Mouse (Mus musculus) liver, embryonic 16.5 days (tissue): ENCODE results near the gene Sp7. TPM values are rescaled to one million over a fixed set of nuclear protein-coding genes. Genes with fewer than 3 reads are reported as not detected.
"Not testable (repeated sequence)": the region's sequence is repeated elsewhere in the genome, so short reads cannot be mapped to it uniquely, and the experiment has no call there.

Source experiments
- ATAC-seq: fragments of 200-750 bp; cut with Nextera tagmentation; 2 replicates; pipeline ENCODE4 v1.8.0; 2017; ENCODE audit warnings: low read depth, mild to moderate bottlenecking, moderate number of reproducible peaks, moderate library complexity
- H3K27ac ChIP-seq: fragments of 300-500 bp; sonication (generic); 2 replicates; pipeline ENCODE4 v1.5.1; 2014; ENCODE audit warnings: mild to moderate bottlenecking, low read length
- H3K27me3 ChIP-seq: fragments of 300-500 bp; sonication (generic); 2 replicates; pipeline ENCODE4 v1.6.1; 2014; ENCODE audit warnings: low read depth, low read length, mixed read lengths; ENCODE audit not compliant: control insufficient read depth, insufficient read depth
- H3K36me3 ChIP-seq: fragments of 300-500 bp; sonication (generic); 2 replicates; pipeline ENCODE4 v1.6.1; 2014; ENCODE audit warnings: mild to moderate bottlenecking; ENCODE audit not compliant: control insufficient read depth, insufficient read depth
- H3K4me1 ChIP-seq: fragments of 300-500 bp; sonication (generic); 2 replicates; pipeline ENCODE4 v1.6.1; 2014; ENCODE audit warnings: low read depth, low read length, mixed read lengths; ENCODE audit not compliant: control insufficient read depth
- H3K4me2 ChIP-seq: fragments of 300-500 bp; sonication (generic); 2 replicates; pipeline ENCODE4 v1.6.1; 2014; ENCODE audit warnings: low read depth, low read length, mixed read lengths
- H3K4me3 ChIP-seq: fragments of 300-500 bp; sonication (generic); 2 replicates; pipeline ENCODE4 v1.5.1; 2014; ENCODE audit warnings: low read depth, mild to moderate bottlenecking, low read length
- H3K9ac ChIP-seq: fragments of 300-500 bp; sonication (generic); 2 replicates; pipeline ENCODE4 v1.6.1; 2014; ENCODE audit warnings: low read depth, low read length
- H3K9me3 ChIP-seq: fragments of 300-500 bp; sonication (generic); replicated peaks from 2 replicates; pipeline ENCODE4 v1.6.1; 2016; ENCODE audit warnings: low read length; ENCODE audit not compliant: control insufficient read depth
- WGBS: fragments of 180-500 bp; shearing (Covaris S2); extraction: QIAGEN DNeasy Blood & Tissue Kit; methylation state at CpG from one replicate; pipeline ENCODE4 v1.1.7; 2014; ENCODE audit not compliant: insufficient replicate concordance; 5-methylcytosine and 5-hydroxymethylcytosine counted together
- polyA plus RNA-seq: library from polyadenylated mRNA; unstranded; fragments of >200 nt; fragmentation: Nextera tagmentation; extraction: Ambion mirVana; gene quantifications from 2 replicates; pipeline ENCODE4 v1.2.1, GENCODE M21; 2015

The Sp7 gene
- polyA plus RNA-seq, 1 experiment from 2014 or later, result 0.02 TPM

GRCm38 (mm10) chr15:102336946-102337345, 30.0 kb downstream of the Sp7 start:
- Histone ChIP-seq H3K27me3 (no peaks in the 10 kb centered on the region), H3K9me3 (no peaks in the 10 kb centered on the region), H3K27ac (no peak overlapping the region), H3K36me3 (peaks cover 36% of the 10 kb centered on the region), H3K4me3 (no peak overlapping the region), H3K9ac (no peak overlapping the region), H3K4me2 (no peak overlapping the region), H3K4me1 (peaks cover 11% of the 10 kb centered on the region)
- WGBS, result 81% methylated on average over 4 of the region's 4 CpGs
- no peak for ATAC-seq

DNA sequence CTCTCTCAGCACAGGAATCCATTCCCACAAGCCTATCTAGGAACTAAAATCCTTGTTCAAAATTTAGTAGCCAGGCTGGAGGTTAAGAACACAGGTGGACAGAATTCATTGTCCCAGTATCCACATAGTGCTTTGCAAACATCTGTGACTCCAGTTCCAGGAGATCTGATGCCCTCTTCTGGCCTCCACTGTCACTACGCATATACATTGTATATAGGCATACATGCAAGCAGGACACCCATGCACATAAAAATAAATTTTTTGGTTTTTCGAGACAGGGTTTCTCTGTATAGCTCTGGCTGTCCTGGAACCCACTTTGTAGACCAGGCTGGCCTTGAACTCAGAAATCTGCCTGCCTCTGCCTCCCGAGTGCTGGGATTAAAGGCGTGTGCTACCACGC, 31.1 kb downstream of the Sp7 start:
- not testable (repeated sequence) for H3K4me2 ChIP-seq, H3K9ac ChIP-seq, ATAC-seq, H3K9me3 ChIP-seq, H3K27ac ChIP-seq, H3K27me3 ChIP-seq, H3K4me3 ChIP-seq
- peaks cover 16% of the 10 kb centered on the region for H3K4me1 ChIP-seq
- 77% methylated on average over 5 of the region's 5 CpGs for WGBS
- peaks cover 36% of the 10 kb centered on the region for H3K36me3 ChIP-seq

DNA sequence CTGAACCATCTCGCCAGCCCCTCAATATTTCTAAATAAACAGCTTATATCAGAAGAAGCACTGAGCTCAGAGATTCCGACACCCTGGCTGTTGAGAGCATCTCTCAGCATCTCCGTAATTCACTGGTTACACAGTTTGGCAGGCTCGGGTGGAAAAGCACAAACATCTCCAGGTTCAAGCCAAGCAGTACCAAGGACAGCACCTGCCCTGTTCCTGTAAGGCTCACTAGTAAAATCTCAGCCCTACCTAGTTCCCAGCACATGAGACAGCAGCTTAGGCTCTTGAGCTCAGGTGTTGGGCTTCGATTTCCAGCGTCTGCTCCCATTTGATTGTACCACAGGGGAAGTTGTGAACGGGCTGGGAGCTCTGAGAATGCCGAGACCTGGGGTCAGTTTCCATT, 31.7 kb downstream of the Sp7 start:
- no peak overlapping the region for H3K27ac ChIP-seq
- no peak overlapping the region for H3K4me2 ChIP-seq
- H3K9ac ChIP-seq, result no peak overlapping the region
- H3K27me3 ChIP-seq, result no peaks in the 10 kb centered on the region
- no peak overlapping the region for H3K4me3 ChIP-seq
- ATAC-seq, result no peak
- peaks cover 16% of the 10 kb centered on the region for H3K4me1 ChIP-seq
- WGBS, result 78% methylated on average over 8 of the region's 8 CpGs
- H3K36me3 ChIP-seq, result peaks cover 37% of the 10 kb centered on the region
- no peaks in the 10 kb centered on the region for H3K9me3 ChIP-seq

DNA sequence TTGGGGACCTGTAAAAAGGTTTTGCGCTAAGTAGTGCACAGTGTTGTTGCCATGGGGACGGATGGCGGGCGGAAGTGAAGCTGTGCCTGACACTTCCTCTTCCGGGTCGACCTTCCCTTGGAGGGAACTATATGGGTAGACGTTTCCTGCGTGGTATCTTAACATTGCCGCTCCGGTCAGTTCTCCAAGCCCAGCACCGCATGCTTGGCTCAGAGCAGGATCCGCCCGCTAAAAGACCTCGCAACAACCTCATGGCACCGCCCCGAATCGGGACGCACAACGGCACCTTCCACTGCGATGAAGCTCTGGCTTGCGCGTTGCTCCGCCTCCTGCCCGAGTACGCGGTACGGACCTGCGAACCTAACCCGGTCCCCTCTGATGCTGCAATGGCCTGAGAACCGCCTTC, 35.4 kb downstream of the Sp7 start, which contains the start of gene Myg1:
TSS of gene Myg1 (plus strand) at position 100 of the 406 bp plus-strand sequence.
- H3K27me3 ChIP-seq, result no peaks in the 10 kb centered on the region
- peak within 1 kb of the TSS; percentile 76 for H3K4me3 ChIP-seq
- WGBS, result under 1% methylated on average over 30 of the region's 30 CpGs
- peak within 1 kb of the TSS; percentile 74 for H3K9ac ChIP-seq
- H3K4me2 ChIP-seq, result peak within 1 kb of the TSS; percentile 90
- no peaks in the 10 kb centered on the region for H3K9me3 ChIP-seq
- ATAC-seq, result peak; percentile 84
- peaks cover 22% of the 10 kb centered on the region for H3K36me3 ChIP-seq
- peak within 1 kb of the TSS; percentile 78 for H3K27ac ChIP-seq
- peaks cover 24% of the 10 kb centered on the region for H3K4me1 ChIP-seq

DNA sequence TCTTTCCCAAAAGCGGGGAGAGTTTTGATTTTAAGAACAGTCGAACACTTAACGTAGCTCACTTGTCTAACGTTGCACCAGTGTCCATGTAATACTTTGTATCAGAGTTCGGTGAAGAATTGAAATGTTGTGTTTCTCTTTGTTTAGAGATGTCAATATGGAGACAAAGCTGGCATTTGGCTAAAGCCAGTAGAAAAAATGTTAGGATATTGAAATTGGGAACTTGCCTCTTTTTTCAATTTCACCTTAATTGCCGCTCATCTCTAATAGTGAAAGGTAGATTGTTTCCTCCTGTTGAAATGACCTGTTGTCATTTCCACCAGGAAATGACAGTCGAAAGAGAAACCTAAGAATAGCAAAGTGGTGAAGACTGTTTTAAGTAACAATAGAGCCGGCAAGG, 40.1 kb downstream of the Sp7 start:
- Histone ChIP-seq H3K4me1 (peaks cover 16% of the 10 kb centered on the region), H3K9me3 (no peaks in the 10 kb centered on the region), H3K36me3 (peaks cover 29% of the 10 kb centered on the region), H3K9ac (peak overlapping the region; percentile 70), H3K27me3 (no peaks in the 10 kb centered on the region), H3K4me3 (peak overlapping the region; percentile 69), H3K27ac (no peak overlapping the region), H3K4me2 (peak overlapping the region; percentile 71)
- ATAC-seq, result no peak
- 47% methylated on average over 8 of the region's 8 CpGs for whole genome bisulfite sequencing

DNA sequence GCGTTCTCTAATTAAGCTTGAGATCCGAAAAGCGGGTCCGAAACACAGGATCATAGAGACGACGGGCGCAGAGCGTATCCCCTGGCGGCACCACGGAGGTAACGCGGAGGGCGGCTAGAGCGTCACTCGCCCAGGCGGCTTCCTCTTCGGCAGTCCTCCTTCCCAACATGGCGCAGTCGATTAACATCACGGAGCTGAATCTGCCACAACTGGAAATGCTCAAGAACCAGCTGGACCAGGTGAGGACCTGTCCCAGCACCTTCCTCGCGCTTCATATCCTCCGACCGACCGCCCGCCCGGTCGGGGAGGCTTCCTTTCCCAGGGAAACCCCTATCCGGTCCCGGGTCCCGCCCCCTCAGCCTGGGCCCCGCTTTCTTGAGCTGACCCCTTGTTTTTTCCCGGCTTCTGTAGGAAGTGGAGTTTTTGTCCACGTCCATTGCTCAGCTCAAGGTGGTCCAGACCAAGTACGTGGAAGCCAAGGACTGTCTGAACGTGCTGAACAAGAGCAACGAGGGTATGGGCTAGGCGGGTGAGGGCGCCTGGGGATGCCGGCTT, 40.9 kb downstream of the Sp7 start, which contains the start of gene Pfdn5:
TSS of gene Pfdn5 (plus strand) at position 95 of the 555 bp plus-strand sequence.
- under 1% methylated on average over 40 of the region's 40 CpGs for WGBS
- peak within 1 kb of the TSS; percentile 70 for H3K9ac ChIP-seq
- no peaks in the 10 kb centered on the region for H3K9me3 ChIP-seq
- peak within 1 kb of the TSS; percentile 71 for H3K4me2 ChIP-seq
- peak within 1 kb of the TSS; percentile 59 for H3K27ac ChIP-seq
- H3K4me1 ChIP-seq, result peaks cover 12% of the 10 kb centered on the region
- peak within 1 kb of the TSS; percentile 69 for H3K4me3 ChIP-seq
- ATAC-seq, result peak; percentile 92
- peaks cover 32% of the 10 kb centered on the region for H3K36me3 ChIP-seq
- H3K27me3 ChIP-seq, result no peaks in the 10 kb centered on the region

GRCm38 (mm10) chr15:102324654-102325473, 42.1 kb downstream of the Sp7 start:
- no peak overlapping the region for H3K9ac ChIP-seq
- peak overlapping the region; percentile 71 for H3K4me2 ChIP-seq
- peaks cover 12% of the 10 kb centered on the region for H3K4me1 ChIP-seq
- ATAC-seq, result no peak
- 71% methylated on average over 12 of the region's 12 CpGs for WGBS
- peak overlapping the region; percentile 69; the same call in 1 of the 2 replicates for H3K4me3 ChIP-seq
- H3K36me3 ChIP-seq, result peaks cover 36% of the 10 kb centered on the region
- no peaks in the 10 kb centered on the region for H3K9me3 ChIP-seq
- no peak overlapping the region for H3K27ac ChIP-seq
- no peaks in the 10 kb centered on the region for H3K27me3 ChIP-seq

- Histone ChIP-seq H3K4me2 (no peak overlapping the region), H3K27ac (no peak overlapping the region), H3K4me1 (no peaks in the 10 kb centered on the region), H3K27me3 (no peaks in the 10 kb centered on the region), H3K36me3 (peaks cover 70% of the 10 kb centered on the region), H3K4me3 (no peak overlapping the region), H3K9ac (no peak overlapping the region), H3K9me3 (no peaks in the 10 kb centered on the region)
- WGBS, result 83% methylated on average over 6 of the region's 6 CpGs
- ATAC-seq, result no peak
These were observed 50.7 kb downstream of the Sp7 start for GRCm38 (mm10) chr15:102316263-102316662.

GRCm38 (mm10) chr15:102315292-102315691, 51.7 kb downstream of the Sp7 start:
- Histone ChIP-seq H3K4me2 (no peak overlapping the region), H3K4me3 (no peak overlapping the region), H3K9me3 (no peaks in the 10 kb centered on the region), H3K9ac (no peak overlapping the region), H3K36me3 (peaks cover 62% of the 10 kb centered on the region), H3K27me3 (no peaks in the 10 kb centered on the region), H3K27ac (no peak overlapping the region), H3K4me1 (no peaks in the 10 kb centered on the region)
- WGBS, result 87% methylated on average over 8 of the region's 8 CpGs
- ATAC-seq, result 0 out of 2 replicates have a peak, but pooled peaks have one; percentile 21
